Mouse (Mus musculus): ENCODE measurements around the gene Mboat7.

- TF ChIP-seq MAFK (IDR thresholded peaks at IDR 0.05; ENCODE audit: insufficient read depth, low read depth, low read length) = no peak
- no peak for TF ChIP-seq ZNF384 (IDR thresholded peaks at IDR 0.05; ENCODE audit: low read depth, low read length)
- no peak for TF ChIP-seq HCFC1 (IDR thresholded peaks at IDR 0.05; ENCODE audit: borderline replicate concordance, insufficient read depth, low read length)
- no peak for TF ChIP-seq ZC3H11A (IDR thresholded peaks at IDR 0.05; ENCODE audit: borderline replicate concordance, low read depth, low read length)
- no peak for TF ChIP-seq CHD2 (IDR thresholded peaks at IDR 0.05; ENCODE audit: low read depth, low read length)
Observed at GRCm38 (mm10) chr7:3706343-3706934, 13.1 kb upstream of the Mboat7 start.
